Mouse (Mus musculus): ENCODE measurements around the gene Wdr26.

- TF ChIP-seq POLR2A (IDR thresholded peaks at IDR 0.05; ENCODE audit: borderline replicate concordance, insufficient read depth, low read length) (no peak), CTCF (IDR thresholded peaks at IDR 0.05; ENCODE audit: borderline replicate concordance, insufficient read depth, low read depth, low read length) (no peak)
Observed at GRCm38 (mm10) chr1:181250961-181251360, 39.2 kb upstream of the Wdr26 start.
